Mouse (Mus musculus): ENCODE measurements around the gene Klf17.
"Not testable (repeated sequence)": the region's sequence is repeated elsewhere in the genome, so short reads cannot be mapped to it uniquely, and the experiment has no call there.

DNA sequence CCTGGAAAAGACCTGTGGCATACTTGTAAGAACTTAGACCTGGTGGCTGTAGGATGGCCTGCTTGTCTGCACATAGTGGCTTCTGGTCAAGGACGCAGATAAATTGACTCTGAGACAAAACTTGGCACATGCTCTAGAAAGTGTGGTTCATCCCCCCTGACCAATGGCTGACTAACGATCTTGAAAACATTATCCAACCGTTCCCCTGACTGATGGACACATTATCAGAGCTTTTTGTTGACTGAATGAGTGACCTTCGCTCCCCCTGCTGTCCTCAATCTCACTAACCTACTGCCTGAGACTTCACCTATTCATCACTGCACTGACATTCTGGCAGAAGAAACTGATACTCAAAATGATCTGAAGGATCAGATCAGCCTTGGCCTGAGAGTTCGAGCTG is 13.0 kb downstream of the Klf17 start:
- not testable (repeated sequence) for TF ChIP-seq CTCF (conservative IDR thresholded peaks at IDR 0.05; ENCODE audit: insufficient read depth, insufficient read length, low read depth, low read length); POLR2A (IDR thresholded peaks at IDR 0.05; ENCODE audit: low read depth, low read length)

Measured in kidney, adult 2 months (tissue).